Mouse (Mus musculus): ENCODE results near the gene Lrp2bp. TPM values are rescaled to one million over a fixed set of nuclear protein-coding genes. Genes with fewer than 3 reads are reported as not detected.

Lrp2bp gene
- total RNA-seq, 2 experiments from 2014 or later = not detected

DNA sequence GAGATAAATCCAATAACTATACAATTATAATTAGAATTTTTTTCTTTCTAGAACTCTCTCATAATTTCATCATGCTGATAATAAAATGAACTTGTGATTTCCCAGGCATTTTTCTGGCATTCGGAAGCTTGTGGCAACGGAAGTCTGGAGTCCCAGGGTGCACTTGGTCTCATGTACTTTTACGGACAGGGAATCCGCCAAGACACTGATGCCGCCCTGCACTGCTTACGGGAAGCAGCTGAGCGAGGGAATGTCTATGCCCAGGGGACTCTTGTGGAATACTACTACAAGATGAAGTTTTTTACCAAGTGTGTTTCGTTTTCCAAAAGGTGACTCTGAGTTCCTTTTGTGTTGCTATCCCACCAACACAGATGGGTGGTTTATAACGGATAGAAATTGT is 23.7 kb downstream of the Lrp2bp start:
- no peak for ATAC-seq (replicated peaks; ENCODE audit: poor library complexity)

DNA sequence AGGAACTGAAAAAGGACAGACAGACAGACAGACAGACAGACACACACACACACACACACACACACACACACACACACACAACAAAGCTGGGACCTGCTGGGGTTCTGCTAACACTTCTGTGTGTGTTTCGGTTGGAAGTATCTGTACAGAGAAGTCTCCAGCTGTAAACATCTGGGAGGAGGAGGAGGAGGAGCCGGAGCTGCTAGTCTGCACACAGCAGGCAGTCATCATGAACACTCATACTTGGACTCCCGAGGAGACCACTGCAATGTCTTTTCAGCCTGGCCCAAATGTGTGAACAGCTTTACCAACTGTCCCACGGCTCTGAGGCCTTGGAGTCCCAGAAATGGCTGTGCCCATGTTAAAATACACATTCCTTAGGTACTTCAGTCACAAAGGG is 25.3 kb downstream of the Lrp2bp start:
- no peak for ATAC-seq (replicated peaks; ENCODE audit: poor library complexity)

DNA sequence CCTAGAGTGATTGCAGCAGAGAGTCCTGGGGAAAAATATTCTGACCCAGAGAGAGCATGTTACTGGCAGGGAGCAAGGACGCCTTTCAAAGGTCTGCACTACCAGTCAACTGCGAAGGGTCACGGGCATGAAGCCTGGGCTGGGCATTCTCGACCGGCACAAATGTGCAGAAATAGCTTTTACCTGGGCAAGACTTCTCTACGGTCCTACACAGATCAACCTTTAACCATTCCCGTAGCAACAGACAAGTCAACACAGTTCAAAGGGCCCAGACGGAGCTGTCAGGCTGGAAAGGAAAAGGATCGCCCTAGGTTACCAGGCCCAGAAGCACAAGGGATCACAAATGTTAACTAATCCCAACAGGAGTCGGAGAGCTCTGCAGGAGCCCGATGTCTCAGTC is 37.1 kb downstream of the Lrp2bp start:
- ATAC-seq (replicated peaks; ENCODE audit: poor library complexity) = no peak

DNA sequence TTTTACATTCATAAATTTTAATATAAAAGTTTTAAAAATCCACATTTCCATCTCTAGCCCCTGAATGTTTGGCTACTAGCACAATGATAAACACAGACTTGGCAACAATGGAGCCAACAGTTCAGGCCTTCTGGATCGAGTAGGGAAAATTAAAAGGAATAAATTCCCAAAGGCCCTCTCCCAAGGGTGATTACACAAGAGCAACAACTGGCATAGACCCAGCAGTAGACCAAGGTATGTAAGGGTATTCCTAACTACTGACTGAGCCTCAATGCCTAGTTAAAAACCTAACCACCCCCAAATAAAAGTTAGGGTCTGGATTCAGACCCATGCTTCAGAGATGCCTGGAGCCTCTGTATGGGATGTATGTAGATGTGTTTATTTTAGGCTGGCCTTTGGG is 40.6 kb downstream of the Lrp2bp start:
- ATAC-seq (replicated peaks; ENCODE audit: poor library complexity) = no peak

DNA sequence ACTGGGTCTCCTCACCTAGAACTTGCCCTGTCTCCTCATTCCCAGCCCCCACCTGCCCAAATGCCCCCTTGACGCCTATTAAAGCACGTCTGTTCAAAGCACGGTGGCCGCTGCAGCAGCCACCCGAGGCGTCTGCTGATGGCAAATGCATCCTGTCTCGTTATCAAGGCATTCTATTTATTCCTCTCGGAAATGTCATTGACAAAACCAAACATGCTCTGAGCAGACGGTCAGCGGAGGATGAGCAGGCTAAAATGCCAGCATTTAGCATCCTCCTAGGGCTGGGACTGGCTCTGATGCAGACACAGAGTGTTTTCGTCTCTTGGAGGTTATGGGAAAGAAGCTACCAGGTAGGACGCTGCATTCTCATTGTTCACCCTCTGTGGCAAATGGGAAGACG is 41.2 kb downstream of the Lrp2bp start:
- ATAC-seq (replicated peaks; ENCODE audit: poor library complexity) = no peak

DNA sequence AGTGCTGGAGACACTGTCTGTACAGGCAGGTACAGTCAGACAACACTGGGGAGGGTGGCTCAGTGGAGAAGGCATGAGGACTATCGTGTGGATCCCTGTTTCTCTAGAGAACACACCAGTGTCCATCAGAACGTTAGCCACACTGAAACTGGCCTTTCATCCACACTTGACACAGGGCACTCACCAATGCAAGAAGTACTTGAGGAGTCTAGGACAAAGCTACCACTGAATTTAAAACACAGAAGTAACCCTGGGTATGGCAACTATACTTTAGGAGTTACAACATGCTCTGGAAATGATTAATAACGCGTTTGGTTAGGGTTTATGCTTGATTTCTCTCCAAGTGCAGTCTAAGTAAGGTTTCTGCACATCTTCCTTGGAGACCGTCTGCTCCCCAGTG is 73.7 kb downstream of the Lrp2bp start:
- ATAC-seq (replicated peaks; ENCODE audit: poor library complexity) = no peak

DNA sequence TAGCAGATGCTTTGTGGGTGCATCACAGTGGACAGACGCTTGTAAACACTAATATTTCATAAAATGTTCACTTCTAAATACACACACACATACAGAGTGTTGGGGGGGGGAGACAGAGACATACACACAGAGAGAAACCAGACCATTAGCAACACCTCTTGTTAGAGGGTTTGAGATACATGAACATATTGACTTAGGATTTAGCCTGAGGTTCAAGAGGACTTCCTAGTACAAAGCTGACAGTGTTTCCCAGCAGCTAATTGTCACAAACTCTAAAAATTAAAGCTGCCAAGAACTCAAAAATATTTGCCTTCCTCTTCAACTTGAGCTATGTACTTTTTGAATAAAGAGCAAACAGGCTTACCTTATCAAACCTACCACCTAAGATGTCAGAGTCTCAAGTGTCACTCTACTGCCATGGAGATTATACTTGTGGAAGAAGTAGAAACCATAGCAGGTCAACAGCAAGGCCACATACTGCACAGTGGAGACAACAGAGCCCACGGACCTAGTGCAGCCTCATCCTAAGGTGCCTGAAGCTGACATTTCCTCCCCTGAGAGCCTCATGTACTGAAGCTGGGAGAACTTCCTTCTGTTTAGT is 74.5 kb downstream of the Lrp2bp start:
- no peak for ATAC-seq (replicated peaks; ENCODE audit: poor library complexity)

DNA sequence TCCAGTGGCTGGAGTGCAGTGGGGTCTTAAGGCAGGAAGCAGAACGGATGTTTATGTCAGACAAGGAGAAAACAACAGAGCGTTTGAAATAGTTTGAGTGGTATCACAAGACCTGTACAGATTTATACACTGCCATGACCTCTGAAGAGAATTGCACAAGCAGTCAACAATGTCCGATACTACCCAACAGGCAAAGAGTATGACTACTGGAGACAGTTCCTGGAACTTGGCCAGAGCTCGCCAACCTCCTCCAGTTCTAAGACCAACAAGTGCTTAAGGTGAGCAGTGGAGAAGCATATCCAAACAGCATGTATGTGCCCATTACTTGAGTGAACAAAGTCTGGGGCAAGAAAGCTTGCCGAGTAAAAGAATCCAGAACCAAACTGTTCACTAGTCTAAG is 76.1 kb downstream of the Lrp2bp start:
- no peak for ATAC-seq (replicated peaks; ENCODE audit: poor library complexity)

DNA sequence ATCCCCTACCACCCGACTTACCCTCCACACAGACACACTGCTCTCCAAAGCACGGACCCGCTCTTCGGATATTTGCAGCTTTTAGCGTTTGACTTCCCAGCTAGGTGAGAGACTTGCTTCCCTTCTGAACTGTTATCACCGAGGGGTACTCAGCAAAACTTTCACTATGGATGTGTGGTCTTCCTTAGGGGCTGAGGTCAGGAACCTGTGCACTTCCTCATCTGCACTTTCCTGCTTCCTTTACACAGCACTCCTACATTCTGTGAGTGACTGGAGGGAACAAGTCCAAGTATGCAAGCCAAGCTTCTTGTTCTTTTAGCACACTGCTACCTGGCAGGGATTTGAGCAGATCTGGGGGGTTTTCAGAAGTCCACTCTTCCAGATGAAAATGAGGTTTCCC is 79.8 kb downstream of the Lrp2bp start:
- ATAC-seq (replicated peaks; ENCODE audit: poor library complexity) = 0 out of 2 replicates have a peak, but pooled peaks have one; percentile 29

Other genes with a start within 250 kb of the Lrp2bp start
- gene Pdlim3, start 113.8 kb upstream of the Lrp2bp start, total RNA-seq (2015) = not detected in 2 replicates
- not detected in 2 replicates for gene Pdlim3, start 113.8 kb upstream of the Lrp2bp start, total RNA-seq (2017)
- gene Ccdc110, start 64.7 kb upstream of the Lrp2bp start, total RNA-seq (2015) = not detected in 2 replicates
- gene Ccdc110, start 64.7 kb upstream of the Lrp2bp start, total RNA-seq (2017) = not detected in 2 replicates
- 0.79 and 1.6 TPM in 2 replicates for gene 1700029J07Rik, start 24.1 kb upstream of the Lrp2bp start, total RNA-seq (2015)
- gene 1700029J07Rik, start 24.1 kb upstream of the Lrp2bp start, total RNA-seq (2017) = 0.21 and 1.3 TPM in 2 replicates
- gene Ufsp2, start 23.8 kb upstream of the Lrp2bp start, total RNA-seq (2015) = 88.7 and 89.0 TPM in 2 replicates
- 149 and 162 TPM in 2 replicates for gene Ufsp2, start 23.8 kb upstream of the Lrp2bp start, total RNA-seq (2017)
- 4.3 and 6.1 TPM in 2 replicates for gene Ankrd37, start 6.4 kb downstream of the Lrp2bp start, total RNA-seq (2015)
- 3.5 and 6.2 TPM in 2 replicates for gene Ankrd37, start 6.4 kb downstream of the Lrp2bp start, total RNA-seq (2017)
- 31.3 and 31.7 TPM in 2 replicates for gene Cfap97, start 152.5 kb downstream of the Lrp2bp start, total RNA-seq (2015)
- gene Cfap97, start 152.5 kb downstream of the Lrp2bp start, total RNA-seq (2017) = 23.7 and 27.8 TPM in 2 replicates
- gene Snx25, start 152.9 kb downstream of the Lrp2bp start, total RNA-seq (2015) = 11.7 and 11.9 TPM in 2 replicates
- 8.9 and 9.7 TPM in 2 replicates for gene Snx25, start 152.9 kb downstream of the Lrp2bp start, total RNA-seq (2017)
- gene Slc25a4, start 212.0 kb downstream of the Lrp2bp start, total RNA-seq (2015) = 87.5 and 94.7 TPM in 2 replicates
- 157 and 166 TPM in 2 replicates for gene Slc25a4, start 212.0 kb downstream of the Lrp2bp start, total RNA-seq (2017)

All from megakaryocyte progenitor cell, adult 5-6 weeks (primary cell).